Mouse (Mus musculus) kidney, postnatal 36 days (tissue): ENCODE results near the gene Zdbf2.
A peak's percentile ranks its signal among the peaks of the same experiment; 100 is the strongest.

Experiments used
- DNase-seq, 2 experiments: peaks; one replicate each; pipeline ENCODE4 v3.0.0; 2021 to 2022; ENCODE audit warnings: mixed read lengths in 2 of 2

Zdbf2 gene

DNA sequence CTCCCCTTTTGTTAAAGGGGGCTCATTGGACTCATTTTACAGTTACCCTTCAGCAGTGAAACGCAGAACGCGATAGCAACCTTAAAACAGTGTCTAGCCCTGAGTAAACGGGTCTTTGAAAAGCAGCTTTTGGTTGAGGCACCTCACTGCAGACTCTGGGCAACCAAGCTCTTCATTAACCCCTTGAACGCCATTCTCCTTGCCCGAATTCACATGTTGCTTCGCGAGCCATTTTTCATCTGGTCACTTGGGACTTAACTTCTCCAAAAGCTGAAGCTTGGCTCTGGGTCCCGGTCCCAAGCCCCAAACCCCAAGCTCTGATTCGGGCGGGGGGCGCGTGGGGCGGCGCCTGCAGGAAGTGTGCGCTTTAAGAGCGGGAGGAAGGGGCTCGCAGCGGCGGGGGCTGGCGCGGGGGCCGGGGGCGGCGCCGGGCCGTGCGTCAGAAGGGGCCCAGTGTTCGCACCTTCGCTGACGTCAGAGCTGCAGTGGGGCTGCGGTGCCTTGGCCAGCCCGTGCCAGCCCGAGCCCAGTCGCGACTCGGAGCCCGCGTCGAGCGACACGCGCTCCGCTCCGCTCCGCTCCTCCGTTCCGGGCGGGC lies at the start of gene Zdbf2:
Gene Zdbf2 (plus strand): TSS at position 525 of the 598 bp plus-strand sequence.
- no peak for DNase-seq

GRCm38 (mm10) chr1:63225009-63225408 lies 48.1 kb upstream of the Zdbf2 start:
- no peak for DNase-seq

GRCm38 (mm10) chr1:63225890-63226289 lies 47.2 kb upstream of the Zdbf2 start:
- no peak for DNase-seq

DNA sequence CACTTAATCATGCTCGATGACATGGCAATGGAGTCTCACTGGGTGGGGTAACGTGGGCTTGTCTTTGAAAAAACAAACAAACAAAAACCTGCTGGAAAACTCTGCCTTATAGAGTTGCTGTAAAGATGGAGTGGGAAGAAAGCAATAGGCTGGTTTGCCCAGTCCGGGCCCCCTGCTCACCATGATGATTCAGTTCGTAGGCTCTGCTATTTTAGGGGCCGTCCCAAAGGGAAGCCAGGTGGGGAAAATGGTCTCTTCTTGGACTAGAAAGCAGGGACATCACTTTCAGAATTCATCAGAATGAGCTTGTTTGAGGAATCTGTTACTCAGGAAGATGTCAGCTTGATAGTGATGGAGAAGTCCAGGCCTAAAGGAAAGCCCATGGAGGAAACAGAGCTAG lies 45.8 kb upstream of the Zdbf2 start:
- no peak for DNase-seq

DNA sequence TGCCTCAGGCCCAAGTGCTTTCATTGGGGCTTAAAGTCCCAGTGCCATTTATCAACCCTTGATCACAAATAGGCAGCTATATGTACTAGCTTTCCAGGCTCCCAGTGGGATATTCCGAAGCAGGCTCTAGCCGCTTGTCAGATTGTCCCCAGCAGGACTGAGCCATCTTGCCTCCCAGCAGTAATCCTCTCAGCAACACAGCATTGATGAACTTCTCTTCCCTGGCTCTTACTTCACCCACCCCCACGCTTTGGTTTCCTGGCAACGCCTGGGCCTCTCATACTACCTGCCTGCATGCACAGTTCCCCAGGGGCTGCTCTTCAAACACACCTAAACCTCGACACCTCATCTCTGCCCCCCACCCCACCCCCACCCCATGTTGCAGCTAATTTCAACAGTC lies 35.7 kb upstream of the Zdbf2 start:
- DNase-seq: no peak

GRCm38 (mm10) chr1:63239305-63239704 lies 33.8 kb upstream of the Zdbf2 start:
- DNase-seq: no peak

DNA sequence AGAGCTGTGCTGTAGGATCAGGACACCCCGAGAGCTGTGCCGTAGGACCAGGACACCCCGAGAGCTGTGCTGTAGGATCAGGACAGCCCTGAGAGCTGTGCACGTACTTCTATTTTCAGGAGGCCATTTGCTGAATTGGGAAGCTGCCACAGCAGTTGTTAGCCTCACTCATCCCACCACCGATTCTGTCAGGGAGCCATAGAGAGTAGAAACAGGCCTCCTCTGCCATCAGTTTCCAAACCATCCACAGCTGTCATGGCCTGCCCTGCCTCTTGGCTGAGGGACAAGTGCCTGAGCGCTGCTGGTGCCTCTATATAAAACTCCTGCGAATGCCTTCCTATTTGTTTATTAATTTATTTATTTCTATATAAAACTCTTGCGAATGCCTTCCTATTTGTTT lies 33.3 kb upstream of the Zdbf2 start:
- no peak for DNase-seq

- DNase-seq: no peak
Observed at GRCm38 (mm10) chr1:63243854-63244253, 29.2 kb upstream of the Zdbf2 start.

- no peak for DNase-seq
Observed at GRCm38 (mm10) chr1:63246862-63247521, 26.1 kb upstream of the Zdbf2 start.

GRCm38 (mm10) chr1:63247831-63248359 lies 25.2 kb upstream of the Zdbf2 start:
- DNase-seq: no peak

- DNase-seq: no peak
Observed at GRCm38 (mm10) chr1:63248360-63248851, 24.7 kb upstream of the Zdbf2 start.

DNA sequence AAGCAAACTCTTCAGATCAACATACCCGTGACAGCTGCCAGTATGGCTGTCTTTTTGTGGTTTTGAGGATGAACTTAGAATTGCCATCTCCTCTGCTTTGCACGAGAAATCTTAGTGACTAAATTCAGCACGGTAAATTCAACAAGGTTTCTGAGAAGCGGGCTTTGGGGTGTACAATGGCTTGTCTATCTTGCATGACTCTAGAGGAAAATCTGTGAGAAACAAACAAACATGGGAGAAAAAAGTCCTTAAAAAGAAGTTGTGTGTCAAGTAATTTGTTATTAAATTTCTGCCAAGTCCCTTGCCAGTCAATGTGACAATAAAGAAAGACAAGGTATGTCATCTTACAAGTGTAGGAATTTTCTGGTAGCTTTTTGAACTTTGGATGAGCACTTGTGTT lies 23.8 kb upstream of the Zdbf2 start:
- DNase-seq: no peak

GRCm38 (mm10) chr1:63252351-63253209 lies 20.5 kb upstream of the Zdbf2 start:
- DNase-seq: peak in 1 of 2 experiments; percentile 35

DNA sequence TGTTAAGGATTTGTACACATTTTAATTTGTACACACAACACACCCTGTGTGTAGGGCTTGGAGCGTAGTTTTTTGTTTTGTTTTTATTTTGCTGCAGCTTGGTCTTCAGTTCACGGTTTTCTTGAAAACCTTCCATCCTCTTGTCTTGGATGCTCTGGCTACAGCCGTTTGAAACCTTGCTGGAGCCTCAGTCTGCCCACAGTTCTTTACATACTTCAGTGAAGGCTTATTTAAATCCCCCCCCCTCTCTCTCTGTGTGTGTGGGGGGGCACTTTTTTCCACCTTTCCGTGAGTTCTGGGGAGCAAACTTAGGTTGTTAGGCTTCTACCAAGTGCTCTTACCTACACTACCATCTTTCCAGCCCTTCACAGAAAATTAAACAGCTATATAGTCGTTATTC lies 19.8 kb upstream of the Zdbf2 start:
- no peak for DNase-seq

DNA sequence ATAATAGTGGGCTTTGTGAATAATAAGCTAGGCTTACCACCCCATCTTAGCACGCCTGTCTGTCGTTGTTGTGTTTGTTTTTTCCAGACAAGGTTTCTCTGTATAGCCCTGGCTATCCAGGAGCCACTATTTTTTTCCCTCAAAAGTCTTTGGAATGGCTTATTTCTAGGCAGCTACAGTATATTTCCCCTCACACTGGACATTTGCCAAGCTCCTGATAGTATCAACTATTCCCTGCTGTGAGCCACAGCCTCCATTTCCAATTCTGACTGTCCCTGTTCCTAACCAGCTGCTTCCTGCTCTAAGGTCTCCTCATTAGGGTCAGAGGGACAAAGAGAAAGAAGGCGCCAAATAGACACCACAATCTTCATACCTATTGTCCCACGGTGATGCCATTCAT lies 18.0 kb upstream of the Zdbf2 start:
- no peak for DNase-seq

- DNase-seq: no peak
Observed at GRCm38 (mm10) chr1:63256083-63256482, 17.0 kb upstream of the Zdbf2 start.

- DNase-seq: no peak
Observed at GRCm38 (mm10) chr1:63258501-63258900, 14.6 kb upstream of the Zdbf2 start.

- no peak for DNase-seq
Observed at GRCm38 (mm10) chr1:63259271-63259830, 13.7 kb upstream of the Zdbf2 start.

- DNase-seq: no peak
Observed at GRCm38 (mm10) chr1:63259916-63260741, 12.9 kb upstream of the Zdbf2 start.

- no peak for DNase-seq
Observed at GRCm38 (mm10) chr1:63260742-63261033, 12.4 kb upstream of the Zdbf2 start.

GRCm38 (mm10) chr1:63261041-63261590 lies 11.9 kb upstream of the Zdbf2 start:
- DNase-seq: no peak

DNA sequence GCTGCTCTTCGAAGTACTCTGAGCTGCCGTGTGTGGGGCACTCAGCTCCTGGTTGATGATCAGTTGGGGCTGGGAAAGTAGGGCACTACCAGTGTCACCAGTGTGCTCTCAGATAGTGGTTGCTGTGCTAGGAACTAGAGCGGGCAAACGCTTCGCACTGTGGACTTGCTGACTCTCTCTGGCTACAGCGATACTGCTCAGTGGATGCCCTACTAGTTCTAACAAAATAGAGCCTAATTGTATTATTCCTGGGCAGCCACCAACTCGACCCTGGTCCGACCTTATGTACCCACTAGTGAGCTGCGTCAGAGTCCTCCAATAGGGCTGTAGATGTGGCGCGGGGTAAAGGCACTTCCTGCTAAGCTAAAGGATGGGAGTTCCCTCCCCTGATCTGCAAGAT lies 9.4 kb upstream of the Zdbf2 start:
- DNase-seq: no peak
